Mouse (Mus musculus) thymus, adult 2 months (tissue): Measurements from ENCODE around the gene Cmas.

ENCODE experiments used
- CTCF ChIP-seq: fragments of 200-500 bp; IDR thresholded peaks from 2 replicates; pipeline ENCODE4 v1.5.1; 2012; ENCODE audit warnings: mild to moderate bottlenecking, control low read depth, low read length, moderate library complexity, borderline replicate concordance; ENCODE audit not compliant: control insufficient read depth, poor library complexity, insufficient read depth; ENCODE audit errors: extremely low read depth
- POLR2A ChIP-seq: fragments of 200-500 bp; IDR thresholded peaks from 2 replicates; pipeline ENCODE4 v1.6.1; 2012; ENCODE audit warnings: mild to moderate bottlenecking, low read length, control low read depth, moderate library complexity; ENCODE audit not compliant: control insufficient read depth, poor library complexity, insufficient read depth; ENCODE audit errors: extremely low read depth

GRCm38 (mm10) chr6:142732567-142733290 is 23.8 kb upstream of the Cmas start:
- no peak for TF ChIP-seq CTCF
- TF ChIP-seq POLR2A: no peak
